Mouse (Mus musculus) myocyte (in vitro differentiated cells): Measurements from ENCODE around the gene Pkd1.

ENCODE experiments used
- CEBPB ChIP-seq: IDR thresholded peaks from 2 replicates; pipeline ENCODE4 v1.6.1; 2011; ENCODE audit warnings: mild to moderate bottlenecking, moderate library complexity; ENCODE audit not compliant: poor library complexity, insufficient read depth, severe bottlenecking
- MAX ChIP-seq: IDR thresholded peaks from one replicate; pipeline ENCODE4 v1.6.1; 2011; ENCODE audit warnings: low read depth, mild to moderate bottlenecking, control low read depth
- MYOG ChIP-seq, 3 experiments: IDR thresholded peaks; one replicate each; pipeline ENCODE4 v1.6.1; 2011; ENCODE audit warnings: control low read depth in 2 of 3, low read depth in 2 of 3, mild to moderate bottlenecking in 2 of 3; ENCODE audit not compliant: insufficient read length in 2 of 3, control insufficient read depth in 1 of 3, insufficient read depth in 1 of 3
- POLR2A ChIP-seq: IDR thresholded peaks from one replicate; pipeline ENCODE4 v1.6.1; 2011; ENCODE audit warnings: low read depth, mild to moderate bottlenecking, control low read depth, moderate library complexity; ENCODE audit not compliant: insufficient read length
- POLR2AphosphoS2 ChIP-seq: IDR thresholded peaks from one replicate; pipeline ENCODE4 v1.6.1; 2011; ENCODE audit warnings: low read depth, control low read depth; ENCODE audit not compliant: insufficient read length
- SRF ChIP-seq: IDR thresholded peaks from one replicate; pipeline ENCODE4 v1.6.1; 2011; ENCODE audit warnings: low read depth; ENCODE audit not compliant: control insufficient read depth, insufficient read length
- TCF12 ChIP-seq: IDR thresholded peaks from one replicate; pipeline ENCODE4 v1.6.1; 2011; ENCODE audit warnings: mild to moderate bottlenecking, control low read depth; ENCODE audit not compliant: poor library complexity, insufficient read depth, severe bottlenecking

GRCm38 (mm10) chr17:24632167-24632812, 82.7 kb downstream of the Pkd1 start, which contains the start of the genes Tsc2 and Nthl1:
- no peak for TF ChIP-seq TCF12
- TF ChIP-seq CEBPB = no peak
- no peak for TF ChIP-seq MAX
- TF ChIP-seq POLR2A = peak; percentile 65
- peak; percentile 79 for TF ChIP-seq POLR2AphosphoS2
- peak in 1 of 3 experiments; percentile 78 for TF ChIP-seq MYOG (IDR thresholded peaks at IDR 0.05; ENCODE audit: control insufficient read depth in 1 of 3, insufficient read depth in 1 of 3, insufficient read length in 2 of 3, low read depth in 2 of 3)
- no peak for TF ChIP-seq SRF
